Mouse (Mus musculus) lung, adult 2 months (tissue): ENCODE results near the gene Mamdc4. TPM values are rescaled to one million over a fixed set of nuclear protein-coding genes. Genes with fewer than 3 reads are reported as not detected.
A peak's percentile ranks its signal among the peaks of the same experiment; 100 is the strongest.

ENCODE experiments used
- DNase-seq: peaks from one replicate; pipeline ENCODE4 v3.0.0; 2022
- H3K4me1 ChIP-seq: fragments of 200-500 bp; 2 replicates; pipeline ENCODE4 v1.6.1; 2011; ENCODE audit warnings: low read length; ENCODE audit not compliant: control insufficient read depth, insufficient read depth
- H3K4me3 ChIP-seq: fragments of 200-500 bp; replicated peaks from 2 replicates; pipeline ENCODE3; 2011; ENCODE audit warnings: low read depth, mild to moderate bottlenecking, control low read depth, low read length; ENCODE audit errors: extremely low read depth
- CTCF ChIP-seq: fragments of 200-500 bp; IDR thresholded peaks from 2 replicates; pipeline ENCODE4 v1.5.1; 2011; ENCODE audit warnings: mild to moderate bottlenecking, low read length, control low read depth; ENCODE audit not compliant: insufficient read depth
- POLR2A ChIP-seq: fragments of 200-500 bp; IDR thresholded peaks from 2 replicates; pipeline ENCODE4 v1.6.1; 2011; ENCODE audit warnings: low read depth, mild to moderate bottlenecking, control low read depth, low read length, borderline replicate concordance; ENCODE audit errors: extremely low read depth
- WGBS: fragments of 180-500 bp; shearing (Covaris S2); methylation state at CpG from one replicate; pipeline ENCODE4 v1.1.7; 2018; 5-methylcytosine and 5-hydroxymethylcytosine counted together
- polyA plus RNA-seq: library from polyadenylated mRNA; depleted of rRNA; stranded (reverse); fragments of >200 nt; gene quantifications from 2 replicates; pipeline ENCODE4 v1.2.3, GENCODE M21; 2012

Gene Mamdc4
- polyA plus RNA-seq, 1 experiment: 10.2 TPM

DNA sequence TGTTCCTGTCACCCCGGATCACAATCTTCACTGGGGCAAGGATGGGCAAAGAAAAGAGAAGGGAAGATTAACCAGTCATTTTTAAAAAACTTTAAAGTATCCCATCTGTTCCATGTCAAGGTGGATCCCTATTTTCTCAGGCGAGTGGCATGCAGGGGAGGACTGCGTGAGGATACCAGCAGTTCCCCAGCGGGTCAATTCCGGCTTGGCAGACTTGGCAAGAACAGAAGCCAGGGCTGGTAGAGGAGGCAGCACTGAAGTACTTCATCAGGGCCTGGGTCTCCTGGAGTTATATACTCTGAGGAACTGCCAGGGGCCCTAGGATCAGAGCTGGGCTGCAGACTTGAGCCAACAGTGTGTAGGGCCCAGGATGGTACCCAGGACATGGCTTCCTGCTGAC lies 27.9 kb upstream of the Mamdc4 start:
- H3K4me1 ChIP-seq: peaks cover 4% of the 10 kb centered on the region
- DNase-seq: no peak
- TF ChIP-seq CTCF (no peak), POLR2A (no peak)
- 93% methylated on average over 5 of the region's 5 CpGs for WGBS
- no peak overlapping the region for H3K4me3 ChIP-seq

DNA sequence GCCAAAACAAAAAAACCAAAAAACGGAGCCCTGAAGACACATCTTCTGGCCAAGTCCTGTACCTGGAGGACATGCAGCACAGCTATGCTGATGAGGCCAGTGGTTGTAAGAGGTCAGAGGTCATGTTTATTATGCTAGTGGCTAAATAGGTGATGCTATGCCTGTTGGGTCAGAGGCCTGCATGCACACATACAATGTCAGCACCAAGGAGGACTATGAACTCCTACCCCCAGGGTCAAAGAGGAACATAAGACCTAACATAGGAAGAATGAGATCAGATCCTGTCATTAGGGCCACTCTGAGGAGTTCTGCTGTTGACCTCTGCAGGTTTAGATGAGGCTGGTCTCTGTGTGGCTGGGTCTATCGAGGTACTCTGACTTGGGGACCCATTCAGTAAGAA lies 25.4 kb upstream of the Mamdc4 start:
- no peak overlapping the region for H3K4me3 ChIP-seq
- TF ChIP-seq POLR2A (no peak), CTCF (no peak)
- no peaks in the 10 kb centered on the region for H3K4me1 ChIP-seq
- WGBS: 78% methylated on average over 2 of the region's 2 CpGs
- no peak for DNase-seq

DNA sequence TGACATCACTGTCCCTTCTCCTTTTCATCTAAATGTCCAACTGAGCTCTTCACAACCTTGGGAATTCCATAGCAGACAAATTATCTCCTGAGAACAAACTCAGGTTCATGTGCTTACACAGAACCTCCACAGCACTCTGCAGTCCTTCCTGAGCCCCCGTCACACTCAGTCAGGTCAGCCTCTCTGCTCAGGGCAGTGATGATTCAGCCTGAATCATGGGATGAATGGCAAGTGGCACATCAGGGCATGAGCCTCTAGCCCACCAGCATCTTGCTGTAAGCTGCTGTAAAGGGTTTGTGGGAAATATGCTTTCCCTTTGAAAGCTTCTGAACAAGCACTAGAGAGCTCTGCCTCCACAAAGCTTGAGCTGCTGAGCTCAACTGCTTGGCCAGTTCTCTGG lies 24.1 kb upstream of the Mamdc4 start:
- WGBS: 93% methylated on average over 1 of the region's 1 CpGs
- DNase-seq: no peak
- Histone ChIP-seq H3K4me3 (no peak overlapping the region), H3K4me1 (no peaks in the 10 kb centered on the region)
- TF ChIP-seq POLR2A (no peak), CTCF (no peak)

DNA sequence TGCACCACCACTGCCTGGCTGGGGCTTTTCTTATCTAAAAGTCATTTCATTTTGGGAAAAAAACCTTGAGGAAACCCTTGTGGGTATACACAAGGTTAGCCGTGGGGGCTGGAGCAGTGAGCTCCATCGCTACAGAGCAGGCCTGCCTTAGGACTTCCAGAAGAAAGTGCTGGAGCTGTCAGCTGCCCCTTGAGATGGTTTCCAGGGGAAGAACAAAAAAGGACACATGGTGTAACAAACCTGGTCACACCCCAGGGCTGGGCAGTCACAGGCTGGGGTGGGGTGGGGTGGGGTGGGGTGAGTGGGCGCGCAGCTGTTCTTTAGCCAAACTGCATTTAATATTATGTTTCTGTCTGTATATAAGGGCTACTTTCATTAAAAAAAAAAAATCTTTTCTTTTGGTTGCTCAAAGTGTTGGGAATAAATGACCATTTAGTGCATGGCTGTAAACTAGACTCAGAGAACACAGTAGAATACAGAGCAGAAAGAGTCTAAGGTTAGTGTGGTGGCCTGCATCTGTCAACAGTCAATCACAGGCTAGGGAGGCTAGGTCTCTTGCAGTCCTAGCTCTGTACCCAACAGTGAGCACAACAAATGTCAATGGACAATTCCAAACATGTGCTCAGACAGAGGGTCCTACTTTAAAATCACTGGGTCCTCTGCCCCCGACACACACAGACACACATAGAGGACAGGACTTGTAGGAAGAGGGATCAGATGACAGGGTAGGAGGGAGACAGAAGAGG lies 22.3 kb upstream of the Mamdc4 start:
- Histone ChIP-seq H3K4me3 (no peak overlapping the region), H3K4me1 (no peaks in the 10 kb centered on the region)
- TF ChIP-seq POLR2A (no peak), CTCF (no peak)
- DNase-seq: no peak
- 93% methylated on average over 5 of the region's 5 CpGs for WGBS

DNA sequence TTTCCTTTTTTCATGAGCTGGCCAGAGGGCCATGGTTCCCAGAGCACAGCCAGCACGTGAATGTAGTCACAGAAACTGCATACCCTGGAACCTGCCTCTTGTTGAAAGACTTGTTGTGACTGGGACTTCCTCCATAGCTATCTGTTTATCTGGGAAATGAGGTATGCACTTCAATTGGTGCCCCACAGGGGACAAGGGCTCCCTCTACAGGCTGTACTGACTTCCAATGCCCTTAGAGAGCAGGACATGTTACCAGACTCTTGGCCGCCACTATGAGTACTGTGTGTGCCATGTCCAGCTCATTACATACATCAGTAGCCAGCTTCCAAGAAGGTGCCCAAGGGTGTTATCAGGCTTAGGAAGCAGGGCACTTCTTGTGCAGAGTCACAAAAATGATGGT lies 17.2 kb upstream of the Mamdc4 start:
- WGBS: 57% methylated on average over 2 of the region's 2 CpGs
- TF ChIP-seq CTCF: peak; percentile 43
- TF ChIP-seq POLR2A: no peak
- Histone ChIP-seq H3K4me3 (no peak overlapping the region), H3K4me1 (no peaks in the 10 kb centered on the region)
- no peak for DNase-seq

DNA sequence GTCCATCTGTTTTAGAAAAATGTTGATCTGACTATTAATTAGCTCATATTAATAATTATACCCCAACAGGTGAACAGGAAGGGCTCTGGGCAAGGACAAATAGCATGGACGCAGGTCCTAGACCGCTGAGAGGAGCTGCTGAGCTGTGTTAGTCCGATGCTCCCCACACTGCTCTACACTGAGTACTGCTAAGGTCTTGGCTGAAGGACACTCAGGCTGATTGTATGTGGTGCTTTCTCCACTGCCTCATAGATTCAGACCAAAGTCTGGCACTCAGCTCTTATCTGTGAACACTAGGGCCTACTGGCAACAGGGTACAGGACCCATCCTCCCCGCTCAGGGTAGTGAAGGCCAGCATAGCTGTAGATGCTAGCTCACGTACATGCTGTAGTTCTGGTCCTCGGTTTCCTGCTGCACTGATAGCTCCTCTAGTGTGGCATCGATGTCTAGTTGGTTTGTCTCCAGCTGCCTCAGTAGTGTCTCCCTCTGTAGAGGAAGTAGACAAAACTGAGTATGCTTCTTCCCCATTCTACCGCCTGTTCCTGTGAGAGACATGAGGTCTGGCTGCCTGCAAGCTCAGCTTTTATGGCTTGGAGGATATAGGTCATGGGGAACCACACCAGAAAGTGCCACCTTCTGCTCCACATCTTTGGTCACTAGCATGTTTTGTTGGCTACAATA lies 13.7 kb upstream of the Mamdc4 start:
- WGBS: 90% methylated on average over 8 of the region's 8 CpGs
- Histone ChIP-seq H3K4me3 (no peak overlapping the region), H3K4me1 (no peaks in the 10 kb centered on the region)
- DNase-seq: no peak
- TF ChIP-seq POLR2A (no peak), CTCF (no peak)

DNA sequence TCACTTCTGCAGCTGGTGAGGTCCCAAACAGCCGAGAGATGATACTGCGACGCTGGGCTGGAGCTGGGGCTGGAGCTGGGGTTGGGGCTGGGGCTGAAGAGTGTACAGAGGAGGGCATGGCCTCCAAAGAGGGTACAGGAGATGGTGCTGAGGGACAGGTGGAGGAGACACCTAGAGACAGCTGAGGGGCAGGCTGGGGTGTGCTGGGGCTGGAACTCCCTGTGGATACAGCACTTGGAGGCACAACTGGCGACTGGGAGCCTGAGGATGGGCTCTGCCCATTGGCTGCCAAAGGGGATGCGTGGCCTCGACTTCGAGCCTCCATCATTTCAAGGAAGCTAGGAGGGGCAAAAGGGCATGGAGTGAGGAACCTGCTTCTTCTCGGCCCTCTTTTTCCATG lies 12.6 kb upstream of the Mamdc4 start:
- no peak for DNase-seq
- WGBS: 89% methylated on average over 8 of the region's 8 CpGs
- Histone ChIP-seq H3K4me1 (no peaks in the 10 kb centered on the region), H3K4me3 (no peak overlapping the region)
- no peak for TF ChIP-seq CTCF
- no peak for TF ChIP-seq POLR2A

DNA sequence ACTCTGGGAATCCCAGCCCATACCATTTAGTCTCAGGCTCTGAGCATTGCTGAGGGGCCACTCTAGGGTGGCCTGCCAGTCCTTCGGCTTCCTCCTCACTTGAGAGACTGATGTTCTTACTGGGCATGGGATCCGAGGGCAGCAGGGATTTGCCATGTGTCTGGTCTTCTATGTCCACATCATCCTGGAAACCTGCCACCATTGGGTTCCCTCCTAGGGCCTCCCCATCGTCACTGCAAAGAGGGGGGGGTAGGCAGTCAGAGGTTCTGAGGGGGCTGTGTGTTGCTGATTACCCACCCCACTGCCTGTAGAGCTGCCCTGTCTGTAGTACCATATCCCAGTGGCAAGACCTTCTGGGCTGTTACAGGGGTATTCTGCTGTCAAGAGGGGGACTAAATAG lies 11.0 kb upstream of the Mamdc4 start:
- Histone ChIP-seq H3K4me1 (peaks cover 4% of the 10 kb centered on the region; the same call in 1 of the 2 replicates), H3K4me3 (no peak overlapping the region)
- 77% methylated on average over 3 of the region's 3 CpGs for WGBS
- no peak for DNase-seq
- TF ChIP-seq CTCF (no peak), POLR2A (no peak)

DNA sequence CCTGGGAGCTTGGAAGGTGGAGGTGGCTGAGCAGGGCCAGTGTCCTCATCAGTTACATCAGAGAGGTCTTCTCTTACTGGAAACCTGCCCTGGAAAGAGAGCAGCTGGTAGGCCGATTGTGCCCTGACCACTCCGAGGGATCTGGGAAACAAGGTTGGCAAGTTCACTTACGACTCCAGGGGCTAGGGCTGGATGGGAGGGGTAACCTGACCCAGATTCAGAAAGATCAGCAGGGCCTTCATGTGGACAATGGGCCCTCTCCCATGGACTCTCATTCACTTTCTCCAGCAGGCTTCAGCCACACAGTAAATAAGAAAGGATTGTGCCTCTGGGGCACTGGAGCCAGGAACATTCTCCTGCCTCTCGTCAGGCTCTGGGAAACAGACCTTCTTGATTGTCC lies 10.2 kb upstream of the Mamdc4 start:
- 85% methylated on average over 4 of the region's 4 CpGs for WGBS
- no peak for DNase-seq
- Histone ChIP-seq H3K4me1 (peaks cover 4% of the 10 kb centered on the region; the same call in 1 of the 2 replicates), H3K4me3 (no peak overlapping the region)
- no peak for TF ChIP-seq CTCF
- no peak for TF ChIP-seq POLR2A

DNA sequence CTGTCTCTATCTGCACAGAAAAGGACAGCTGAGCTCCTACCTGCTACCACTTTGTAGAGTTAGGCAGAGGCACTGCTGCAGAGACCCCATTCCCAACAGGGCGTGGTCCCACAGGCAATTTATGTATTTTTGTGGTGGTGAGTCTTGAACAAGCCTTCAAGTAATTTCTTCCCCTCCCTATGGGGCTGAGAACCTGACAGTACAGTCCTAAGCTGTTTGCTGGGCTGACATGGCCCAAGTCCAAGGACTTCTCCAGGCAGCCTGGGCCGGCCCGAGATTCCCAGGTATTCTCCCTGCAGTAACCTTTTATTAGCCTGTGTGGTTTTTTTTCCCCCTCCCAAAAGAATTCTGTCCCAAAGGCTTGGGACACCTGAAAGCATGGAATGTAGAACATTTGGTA lies 9.5 kb upstream of the Mamdc4 start:
- 72% methylated on average over 3 of the region's 3 CpGs for WGBS
- TF ChIP-seq CTCF (no peak), POLR2A (no peak)
- H3K4me1 ChIP-seq: peaks cover 5% of the 10 kb centered on the region
- no peak overlapping the region for H3K4me3 ChIP-seq
- DNase-seq: no peak
